Mouse (Mus musculus) myocyte (in vitro differentiated cells): Measurements from ENCODE around the gene Cela3a.

ENCODE experiments used
- CEBPB ChIP-seq: IDR thresholded peaks from 2 replicates; pipeline ENCODE4 v1.6.1; 2011; ENCODE audit warnings: mild to moderate bottlenecking, moderate library complexity; ENCODE audit not compliant: poor library complexity, insufficient read depth, severe bottlenecking
- MAX ChIP-seq: IDR thresholded peaks from one replicate; pipeline ENCODE4 v1.6.1; 2011; ENCODE audit warnings: low read depth, mild to moderate bottlenecking, control low read depth
- MYOD1 ChIP-seq, 3 experiments: IDR thresholded peaks; one replicate each; pipeline ENCODE4 v1.6.1; 2011; ENCODE audit warnings: control low read depth in 2 of 3, low read depth in 2 of 3, mild to moderate bottlenecking in 2 of 3, moderate library complexity in 1 of 3; ENCODE audit not compliant: insufficient read length in 2 of 3, control insufficient read depth in 1 of 3
- MYOG ChIP-seq, 3 experiments: IDR thresholded peaks; one replicate each; pipeline ENCODE4 v1.6.1; 2011; ENCODE audit warnings: control low read depth in 2 of 3, low read depth in 2 of 3, mild to moderate bottlenecking in 2 of 3; ENCODE audit not compliant: insufficient read length in 2 of 3, control insufficient read depth in 1 of 3, insufficient read depth in 1 of 3
- POLR2A ChIP-seq: IDR thresholded peaks from one replicate; pipeline ENCODE4 v1.6.1; 2011; ENCODE audit warnings: low read depth, mild to moderate bottlenecking, control low read depth, moderate library complexity; ENCODE audit not compliant: insufficient read length
- POLR2AphosphoS2 ChIP-seq: IDR thresholded peaks from one replicate; pipeline ENCODE4 v1.6.1; 2011; ENCODE audit warnings: low read depth, control low read depth; ENCODE audit not compliant: insufficient read length
- REST ChIP-seq: IDR thresholded peaks from one replicate; pipeline ENCODE4 v1.6.1; 2011; ENCODE audit warnings: mild to moderate bottlenecking, control low read depth, moderate library complexity; ENCODE audit not compliant: insufficient read depth, insufficient read length
- SRF ChIP-seq: IDR thresholded peaks from one replicate; pipeline ENCODE4 v1.6.1; 2011; ENCODE audit warnings: low read depth; ENCODE audit not compliant: control insufficient read depth, insufficient read length
- TCF12 ChIP-seq: IDR thresholded peaks from one replicate; pipeline ENCODE4 v1.6.1; 2011; ENCODE audit warnings: mild to moderate bottlenecking, control low read depth; ENCODE audit not compliant: poor library complexity, insufficient read depth, severe bottlenecking
- TCF3 ChIP-seq: IDR thresholded peaks from one replicate; pipeline ENCODE4 v1.6.1; 2011; ENCODE audit warnings: low read depth, control low read depth; ENCODE audit not compliant: insufficient read length
- USF1 ChIP-seq: IDR thresholded peaks from one replicate; pipeline ENCODE4 v1.6.1; 2011; ENCODE audit warnings: low read depth, mild to moderate bottlenecking, control low read depth, moderate library complexity

GRCm38 (mm10) chr4:137456581-137456980 lies 47.0 kb upstream of the Cela3a start:
- TF ChIP-seq POLR2A (no peak), MYOD1 (IDR thresholded peaks at IDR 0.05; ENCODE audit: control insufficient read depth in 1 of 3, insufficient read length in 2 of 3, low read depth in 2 of 3) (no peak), CEBPB (no peak), TCF3 (no peak), POLR2AphosphoS2 (no peak), TCF12 (no peak), MAX (no peak), USF1 (no peak), SRF (no peak), MYOG (IDR thresholded peaks at IDR 0.05; ENCODE audit: control insufficient read depth in 1 of 3, insufficient read depth in 1 of 3, insufficient read length in 2 of 3, low read depth in 2 of 3) (no peak), REST (no peak)
